Mouse (Mus musculus): Measurements from ENCODE around the gene Rilpl1. TPM values are rescaled to one million over a fixed set of nuclear protein-coding genes. Genes with fewer than 3 reads are reported as not detected.

The Rilpl1 gene
- polyA plus RNA-seq, 1 experiment: 19.8 TPM

DNA sequence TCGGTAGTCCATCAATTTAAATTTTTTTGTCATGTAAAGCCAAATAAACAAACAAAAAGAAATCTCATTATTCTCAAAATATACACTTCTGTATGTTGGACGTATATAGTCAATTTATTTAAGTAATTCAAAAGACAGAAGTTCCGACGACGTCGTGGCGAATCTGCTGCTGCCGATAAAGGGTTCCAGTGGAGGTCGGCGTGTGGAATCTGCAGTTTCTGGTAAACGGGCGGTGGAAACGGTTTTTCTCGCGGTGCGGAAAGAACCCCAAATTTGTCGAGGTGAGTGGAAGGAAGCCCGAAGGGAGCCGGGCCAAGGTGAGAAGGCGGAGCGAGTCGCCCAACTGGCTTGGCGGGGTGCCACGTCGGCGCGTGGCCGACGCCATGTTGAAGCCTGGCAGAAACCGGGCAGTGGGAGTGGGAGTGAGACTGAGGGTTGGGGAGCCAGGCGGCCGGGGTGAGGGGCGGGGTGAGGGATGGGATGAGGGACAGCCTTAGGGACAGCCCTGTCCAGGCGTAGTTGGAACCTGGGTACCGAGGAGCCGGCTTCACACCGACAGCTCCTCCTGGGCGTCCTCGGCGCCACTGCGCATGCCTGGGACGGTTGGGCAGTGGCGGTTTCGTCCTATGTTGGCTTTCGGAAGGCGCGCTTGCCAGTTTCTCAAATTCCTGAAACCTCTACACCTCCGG, 48.1 kb downstream of the Rilpl1 start, which contains the start of gene Snrnp35:
Snrnp35 (plus strand) TSS at position 169 of the 689 bp plus-strand sequence.
- peak within 1 kb of the TSS; percentile 91 for H3K27ac ChIP-seq (ENCODE audit: insufficient read depth, low read length)
- TF ChIP-seq CTCF (IDR thresholded peaks at IDR 0.05; ENCODE audit: borderline replicate concordance, insufficient read depth, low read length) (no peak), POLR2A (IDR thresholded peaks at IDR 0.05; ENCODE audit: low read depth, low read length) (peak; percentile 91)
- peak within 1 kb of the TSS; percentile 86 for H3K4me3 ChIP-seq (ENCODE audit: insufficient read depth, low read length)
- no peaks in the 10 kb centered on the region for H3K4me1 ChIP-seq (ENCODE audit: control insufficient read depth, insufficient read depth, low read length)

DNA sequence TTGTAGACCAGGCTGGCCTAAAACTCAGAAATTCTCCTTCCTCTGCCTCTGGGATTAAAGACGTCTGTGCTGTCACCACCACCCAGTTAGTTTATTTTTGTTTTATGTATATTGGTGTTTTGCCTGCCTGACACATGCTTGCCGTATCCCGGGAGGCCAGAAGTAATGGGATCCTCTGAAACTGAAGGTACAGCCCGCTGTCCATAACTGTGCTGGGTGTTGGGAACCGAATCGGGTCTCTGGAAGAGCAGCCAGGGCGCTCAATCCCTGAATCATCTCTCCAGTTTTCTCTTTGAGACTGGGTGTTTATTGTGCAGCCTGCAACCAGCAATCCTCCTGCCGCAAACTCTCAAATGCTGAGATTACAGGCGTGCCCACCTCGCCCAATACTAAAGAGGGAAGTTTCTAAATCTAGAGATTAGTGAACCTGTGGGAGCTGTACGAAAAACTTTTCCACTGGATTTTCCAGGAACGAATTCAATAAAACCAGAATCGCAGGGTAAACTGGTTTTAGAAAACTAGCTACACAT, 48.7 kb downstream of the Rilpl1 start:
- H3K27ac ChIP-seq (ENCODE audit: insufficient read depth, low read length): peak overlapping the region; percentile 91
- H3K4me1 ChIP-seq (ENCODE audit: control insufficient read depth, insufficient read depth, low read length): no peaks in the 10 kb centered on the region
- TF ChIP-seq POLR2A (IDR thresholded peaks at IDR 0.05; ENCODE audit: low read depth, low read length) (peak; percentile 48; the same call in 1 of the 2 replicates), CTCF (IDR thresholded peaks at IDR 0.05; ENCODE audit: borderline replicate concordance, insufficient read depth, low read length) (no peak)
- peak overlapping the region; percentile 56 for H3K4me3 ChIP-seq (ENCODE audit: insufficient read depth, low read length)

DNA sequence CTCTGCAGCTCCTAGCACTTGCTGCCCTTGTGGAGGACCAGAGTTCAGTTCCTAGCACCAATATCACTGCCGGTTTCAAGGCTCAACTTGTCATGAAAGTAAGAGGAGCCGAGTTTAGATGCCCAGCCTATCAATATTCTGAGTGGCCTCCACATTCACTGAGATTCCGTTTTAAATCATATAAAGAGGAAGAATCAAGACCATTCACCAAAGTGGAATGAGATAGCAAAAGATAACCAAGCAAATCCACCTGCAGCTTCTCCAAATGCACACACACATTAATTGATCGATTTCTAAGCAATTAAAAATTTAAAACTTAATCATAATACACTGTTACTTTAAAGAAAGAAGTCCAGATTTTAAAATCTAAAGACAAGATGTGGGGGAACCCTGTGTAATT, 49.5 kb downstream of the Rilpl1 start:
- no peak overlapping the region for H3K27ac ChIP-seq (ENCODE audit: insufficient read depth, low read length)
- TF ChIP-seq POLR2A (IDR thresholded peaks at IDR 0.05; ENCODE audit: low read depth, low read length): no peak
- TF ChIP-seq CTCF (IDR thresholded peaks at IDR 0.05; ENCODE audit: borderline replicate concordance, insufficient read depth, low read length): no peak

DNA sequence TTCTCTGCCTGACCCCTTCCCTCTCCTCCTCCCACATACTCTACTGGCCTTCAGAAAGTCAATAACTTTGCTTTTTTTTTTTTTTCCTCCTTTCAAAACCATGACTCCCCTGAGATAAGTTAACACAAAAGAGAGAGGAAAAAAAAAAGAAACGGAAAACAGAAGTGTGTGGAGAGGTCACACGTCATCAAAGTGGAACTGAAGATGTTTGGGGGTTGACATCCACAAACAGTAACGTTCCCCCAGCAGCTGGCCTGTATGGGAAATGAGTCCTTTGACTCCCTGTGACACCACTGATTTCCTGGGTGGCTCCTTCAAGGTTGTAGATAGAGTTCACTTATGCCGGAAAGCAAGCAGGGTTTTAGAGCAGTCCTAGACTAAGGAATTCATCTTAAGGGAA, 51.1 kb downstream of the Rilpl1 start:
- no peak for TF ChIP-seq CTCF (IDR thresholded peaks at IDR 0.05; ENCODE audit: borderline replicate concordance, insufficient read depth, low read length)
- no peak for TF ChIP-seq POLR2A (IDR thresholded peaks at IDR 0.05; ENCODE audit: low read depth, low read length)
- H3K27ac ChIP-seq (ENCODE audit: insufficient read depth, low read length): no peak overlapping the region

More for the DNA sequence above, 49.5 kb downstream of the Rilpl1 start:
- Histone ChIP-seq H3K4me3 (ENCODE audit: insufficient read depth, low read length) (no peak overlapping the region), H3K4me1 (ENCODE audit: control insufficient read depth, insufficient read depth, low read length) (no peaks in the 10 kb centered on the region; the same call in 1 of the 2 replicates)

DNA sequence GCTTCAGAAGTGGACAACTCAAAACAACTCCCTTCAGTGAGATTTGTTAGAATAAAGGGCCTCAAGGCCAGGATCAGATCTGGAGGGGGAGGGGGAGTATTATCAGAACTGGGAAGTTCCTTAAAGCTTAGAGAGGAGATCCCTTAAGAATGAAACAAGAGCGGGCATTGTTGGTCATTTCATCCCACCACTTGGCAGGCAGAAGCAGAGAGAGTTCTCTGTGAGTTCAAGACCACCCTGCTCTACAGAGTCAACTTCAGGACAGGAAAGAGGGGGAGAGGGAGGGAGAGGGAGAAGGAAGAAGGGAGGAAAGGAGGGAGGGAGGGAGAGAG, 52.4 kb downstream of the Rilpl1 start:
- Histone ChIP-seq H3K4me1 (ENCODE audit: control insufficient read depth, insufficient read depth, low read length) (no peaks in the 10 kb centered on the region; the same call in 1 of the 2 replicates), H3K4me3 (ENCODE audit: insufficient read depth, low read length) (no peak overlapping the region), H3K27ac (ENCODE audit: insufficient read depth, low read length) (no peak overlapping the region)
- TF ChIP-seq POLR2A (IDR thresholded peaks at IDR 0.05; ENCODE audit: low read depth, low read length) (no peak), CTCF (IDR thresholded peaks at IDR 0.05; ENCODE audit: borderline replicate concordance, insufficient read depth, low read length) (no peak)

More for the DNA sequence above, 51.1 kb downstream of the Rilpl1 start:
- Histone ChIP-seq H3K4me1 (ENCODE audit: control insufficient read depth, insufficient read depth, low read length) (no peaks in the 10 kb centered on the region; the same call in 1 of the 2 replicates), H3K4me3 (ENCODE audit: insufficient read depth, low read length) (no peak overlapping the region)

DNA sequence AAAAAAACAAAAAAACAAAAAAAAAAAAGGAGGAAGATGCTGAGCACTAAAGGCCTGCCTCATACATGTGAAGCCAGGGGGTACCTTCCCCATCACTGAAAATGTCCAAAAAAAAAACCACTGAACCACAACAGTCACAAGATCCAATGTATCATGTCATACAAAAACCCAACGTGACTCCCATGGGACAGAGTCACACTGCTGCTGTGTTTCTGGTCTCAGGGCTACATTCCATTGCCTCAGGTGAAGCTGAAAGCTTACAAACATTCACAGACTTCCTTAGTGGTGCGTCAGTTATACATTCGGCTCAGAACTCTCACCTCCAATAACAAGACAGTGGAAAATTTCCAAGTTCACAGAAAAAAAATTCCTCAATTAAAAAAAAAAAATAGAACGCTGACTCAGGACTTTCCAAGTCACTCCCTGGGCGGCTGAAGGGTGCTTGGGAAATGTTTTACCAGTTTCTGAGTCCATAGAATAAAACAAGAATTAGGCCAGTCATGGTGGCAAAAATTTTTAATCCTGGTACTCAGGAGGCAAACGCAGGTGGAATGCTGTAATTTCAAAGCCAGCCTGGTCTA, 60.5 kb downstream of the Rilpl1 start:
- no peaks in the 10 kb centered on the region for H3K4me1 ChIP-seq (ENCODE audit: control insufficient read depth, insufficient read depth, low read length)
- no peak overlapping the region for H3K27ac ChIP-seq (ENCODE audit: insufficient read depth, low read length)
- H3K4me3 ChIP-seq (ENCODE audit: insufficient read depth, low read length): no peak overlapping the region
- TF ChIP-seq CTCF (IDR thresholded peaks at IDR 0.05; ENCODE audit: borderline replicate concordance, insufficient read depth, low read length) (no peak), POLR2A (IDR thresholded peaks at IDR 0.05; ENCODE audit: low read depth, low read length) (no peak)

DNA sequence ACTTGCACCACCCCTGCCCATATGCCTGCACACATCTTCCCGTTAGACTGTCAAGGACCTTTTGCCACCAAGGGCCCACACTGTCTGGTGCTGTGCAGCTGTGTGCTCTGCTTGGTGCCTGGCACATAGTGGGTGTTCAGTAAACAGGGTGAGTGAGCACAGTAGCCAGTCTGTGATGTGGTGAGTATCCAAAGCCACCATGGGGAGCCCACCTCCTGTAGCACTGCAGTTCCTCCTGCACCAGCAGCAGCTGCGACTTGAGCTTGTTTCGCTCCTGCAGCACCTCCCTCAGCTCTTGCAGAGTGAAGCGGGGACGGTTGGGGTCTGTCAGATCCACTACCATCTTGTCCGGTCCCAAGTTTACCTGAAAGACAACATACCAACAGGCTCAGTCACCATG, 61.7 kb downstream of the Rilpl1 start:
- Histone ChIP-seq H3K4me1 (ENCODE audit: control insufficient read depth, insufficient read depth, low read length) (no peaks in the 10 kb centered on the region), H3K4me3 (ENCODE audit: insufficient read depth, low read length) (no peak overlapping the region), H3K27ac (ENCODE audit: insufficient read depth, low read length) (no peak overlapping the region)
- TF ChIP-seq CTCF (IDR thresholded peaks at IDR 0.05; ENCODE audit: borderline replicate concordance, insufficient read depth, low read length) (no peak), POLR2A (IDR thresholded peaks at IDR 0.05; ENCODE audit: low read depth, low read length) (no peak)

DNA sequence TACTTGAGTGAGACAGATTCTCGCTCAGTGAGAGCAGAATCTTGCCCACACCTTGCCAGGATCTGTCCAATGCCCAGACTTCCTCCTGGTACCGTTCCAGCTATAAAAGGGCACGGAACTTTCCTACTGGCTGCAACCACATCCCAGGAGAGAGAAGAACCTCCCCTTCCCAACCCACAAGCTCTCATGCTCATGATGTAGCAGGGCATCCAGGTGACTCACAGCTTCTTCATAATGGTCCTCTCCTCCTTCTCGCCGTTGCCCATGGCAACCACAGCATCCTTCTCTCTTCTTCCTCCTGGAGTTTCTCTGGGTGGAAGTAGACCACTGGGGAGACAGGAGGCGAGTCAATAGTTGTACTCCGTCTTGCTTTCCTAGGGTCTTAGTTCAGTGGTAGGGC, 62.8 kb downstream of the Rilpl1 start:
- Histone ChIP-seq H3K27ac (ENCODE audit: insufficient read depth, low read length) (no peak overlapping the region), H3K4me1 (ENCODE audit: control insufficient read depth, insufficient read depth, low read length) (no peaks in the 10 kb centered on the region), H3K4me3 (ENCODE audit: insufficient read depth, low read length) (no peak overlapping the region)
- TF ChIP-seq CTCF (IDR thresholded peaks at IDR 0.05; ENCODE audit: borderline replicate concordance, insufficient read depth, low read length): no peak
- TF ChIP-seq POLR2A (IDR thresholded peaks at IDR 0.05; ENCODE audit: low read depth, low read length): no peak

DNA sequence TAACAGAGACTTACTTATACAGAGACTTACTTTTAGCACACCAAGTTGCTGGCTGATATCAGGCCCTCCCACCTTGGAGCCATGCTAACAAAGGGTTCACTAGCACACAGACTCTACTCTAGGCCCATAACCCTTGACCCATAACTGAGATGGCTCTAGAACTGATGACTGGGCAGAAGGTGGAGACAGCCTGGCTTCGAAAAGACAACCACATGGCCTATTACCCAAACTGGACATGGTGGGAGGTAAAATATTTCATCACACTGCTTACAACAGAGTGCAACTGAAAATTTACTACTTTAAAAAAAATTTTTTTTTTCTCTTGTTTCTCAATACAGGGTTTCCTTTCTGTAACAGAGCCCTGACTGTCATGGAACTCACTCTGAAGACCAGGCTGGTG, 63.4 kb downstream of the Rilpl1 start:
- Histone ChIP-seq H3K4me1 (ENCODE audit: control insufficient read depth, insufficient read depth, low read length) (no peaks in the 10 kb centered on the region), H3K4me3 (ENCODE audit: insufficient read depth, low read length) (no peak overlapping the region), H3K27ac (ENCODE audit: insufficient read depth, low read length) (no peak overlapping the region)
- TF ChIP-seq CTCF (IDR thresholded peaks at IDR 0.05; ENCODE audit: borderline replicate concordance, insufficient read depth, low read length): no peak
- TF ChIP-seq POLR2A (IDR thresholded peaks at IDR 0.05; ENCODE audit: low read depth, low read length): no peak

DNA sequence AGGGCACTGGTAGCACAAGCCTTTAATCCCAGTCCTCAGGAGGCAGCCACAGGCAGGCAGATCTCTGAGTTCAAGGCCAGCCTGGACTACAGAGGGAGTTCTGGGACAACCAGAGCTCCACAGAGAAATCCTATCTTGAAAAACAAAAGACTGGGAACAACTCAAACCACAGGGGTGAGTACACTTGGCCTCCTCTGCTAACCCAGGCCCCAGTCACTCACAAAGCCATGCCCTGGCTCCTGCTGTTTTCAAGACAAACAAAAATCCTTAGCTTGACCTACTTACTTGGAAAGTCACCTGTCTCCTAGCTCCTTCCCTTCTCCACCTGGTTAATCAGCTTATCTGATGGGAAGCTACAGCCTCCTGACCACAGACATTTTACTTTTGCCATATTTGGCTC, 66.3 kb downstream of the Rilpl1 start:
- no peak overlapping the region for H3K4me3 ChIP-seq (ENCODE audit: insufficient read depth, low read length)

More for the DNA sequence above, 66.3 kb downstream of the Rilpl1 start:
- Histone ChIP-seq H3K4me1 (ENCODE audit: control insufficient read depth, insufficient read depth, low read length) (no peaks in the 10 kb centered on the region), H3K27ac (ENCODE audit: insufficient read depth, low read length) (no peak overlapping the region)
- TF ChIP-seq CTCF (IDR thresholded peaks at IDR 0.05; ENCODE audit: borderline replicate concordance, insufficient read depth, low read length): no peak

All from embryonic fibroblast, embryonic 13.5 days (primary cell).